Mouse (Mus musculus): Measurements from ENCODE around the gene Selenom. TPM values are rescaled to one million over a fixed set of nuclear protein-coding genes. Genes with fewer than 3 reads are reported as not detected.

Gene Selenom
- total RNA-seq, 4 experiments from 2014 or later, result 33.5 to 51.0 (median 41.9) TPM

- no peak for DNase-seq (ENCODE audit: low spot score)
These were observed 33.5 kb downstream of the Selenom start for GRCm38 (mm10) chr11:3547969-3548368.

DNA sequence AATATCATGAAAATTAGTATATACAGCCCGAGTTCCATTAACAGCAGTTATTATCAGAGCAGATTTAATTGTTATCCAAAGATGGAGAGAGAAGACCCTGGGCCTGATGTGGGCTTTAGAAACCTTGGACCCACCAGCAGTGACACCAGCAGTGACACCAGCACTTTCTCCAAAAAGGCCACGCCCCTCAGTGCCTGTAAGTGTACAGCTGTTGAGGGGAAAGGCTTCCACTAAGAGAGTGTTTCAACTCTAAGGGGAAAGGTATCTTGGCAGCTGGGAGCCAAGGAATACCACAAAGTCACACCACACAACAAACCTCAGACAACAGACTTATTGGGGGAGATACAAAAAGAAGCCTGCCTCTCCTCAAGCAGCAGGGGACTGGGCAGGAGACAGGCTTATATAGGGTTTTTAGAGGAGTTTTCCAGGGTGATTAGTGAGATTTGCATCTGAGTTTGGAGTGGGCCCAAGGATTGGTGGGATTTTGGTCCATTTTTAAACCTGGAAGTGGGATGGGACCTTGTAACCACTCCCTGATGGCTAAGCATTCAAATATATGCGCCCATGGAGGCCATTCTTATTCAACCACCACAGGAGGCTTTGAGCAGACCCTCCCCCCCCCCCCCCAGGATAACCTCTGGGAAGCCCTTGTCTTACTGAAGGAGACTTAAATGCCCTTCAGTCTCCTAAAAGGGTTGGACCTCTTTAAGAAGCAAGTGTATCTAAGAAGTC, 34.2 kb downstream of the Selenom start:
- DNase-seq (ENCODE audit: low spot score), result no peak

DNA sequence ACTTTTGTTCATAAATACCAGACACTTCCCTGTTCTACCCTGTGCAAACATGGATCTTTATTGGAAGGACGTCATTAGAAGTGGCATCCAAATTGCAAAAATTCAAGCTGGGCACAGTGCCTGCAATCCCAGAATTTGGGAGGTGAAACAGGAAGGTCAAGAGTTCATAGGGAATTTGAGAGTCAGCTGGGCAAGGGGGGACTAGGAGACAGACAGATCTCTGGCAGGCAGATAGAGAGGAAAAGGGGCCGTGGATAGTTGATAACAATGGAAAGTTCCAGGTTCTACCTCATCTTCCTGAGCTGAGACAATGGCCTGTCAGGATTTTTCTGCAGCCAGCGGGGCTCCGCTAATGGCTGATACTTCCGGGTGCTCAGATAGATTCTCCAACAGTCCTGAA, 35.3 kb downstream of the Selenom start:
- no peak for DNase-seq (ENCODE audit: low spot score)

GRCm38 (mm10) chr11:3554976-3555375, 40.5 kb downstream of the Selenom start:
- DNase-seq (ENCODE audit: low spot score), result no peak

- DNase-seq (ENCODE audit: low spot score), result no peak
These were observed 43.4 kb downstream of the Selenom start for GRCm38 (mm10) chr11:3557852-3558251.

- DNase-seq (ENCODE audit: low spot score), result peak; percentile 63
These were observed 45.7 kb downstream of the Selenom start for GRCm38 (mm10) chr11:3560202-3560601.

- DNase-seq (ENCODE audit: low spot score), result no peak
These were observed 49.4 kb downstream of the Selenom start for GRCm38 (mm10) chr11:3563853-3564252.

- no peak for DNase-seq (ENCODE audit: low spot score)
These were observed 50.0 kb downstream of the Selenom start for GRCm38 (mm10) chr11:3564451-3564850.

DNA sequence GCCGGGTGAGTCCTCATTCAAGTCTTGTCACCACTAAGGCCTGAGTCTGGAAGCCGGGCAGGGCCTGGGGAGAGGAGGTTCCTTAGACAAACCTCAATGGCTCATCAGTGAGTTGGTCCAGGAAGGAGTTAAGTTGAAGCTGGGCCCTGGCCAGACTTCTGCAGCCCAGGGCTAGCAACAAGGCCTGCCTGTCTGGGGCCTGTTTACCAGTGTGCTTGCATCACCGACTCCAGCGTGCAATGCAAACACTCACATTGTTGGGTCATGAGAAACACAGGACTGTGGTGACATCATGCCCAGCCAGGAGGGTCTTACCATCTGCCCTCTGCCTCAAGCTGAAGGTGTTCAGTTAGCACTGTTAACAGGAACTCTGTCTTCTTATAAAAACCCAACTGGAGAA, 51.5 kb downstream of the Selenom start:
- no peak for DNase-seq (ENCODE audit: low spot score)

Other genes starting within 250 kb of the Selenom start
- gene Drg1, start 248.3 kb upstream of the Selenom start, total RNA-seq (2022), result 10 to 100 TPM; 53.6 to 60.6 (median 58.8) TPM
- gene Patz1, start 225.8 kb upstream of the Selenom start, total RNA-seq (2022), result 10 to 100 TPM; 21.3 to 33.6 (median 25.4) TPM
- 10 to 100 TPM; 37.3 to 67.8 (median 56.9) TPM for gene Pik3ip1, start 184.3 kb upstream of the Selenom start, total RNA-seq (2022)
- 10 to 100 TPM; 16.7 to 25.5 (median 19.4) TPM for gene Limk2, start 105.5 kb upstream of the Selenom start, total RNA-seq (2022)
- 10 to 100 TPM; 18.9 to 23.0 (median 20.4) TPM for gene Rnf185, start 62.3 kb upstream of the Selenom start, total RNA-seq (2022)
- gene Pla2g3, start 26.4 kb upstream of the Selenom start, total RNA-seq (2022), result under 1 TPM in 2 of 4 experiments, not detected in 2; 0.14 to 0.16 TPM
- gene Inpp5j, start 9.9 kb upstream of the Selenom start, total RNA-seq (2022), result 10 to 100 TPM; 19.9 to 24.1 (median 22.7) TPM
- 100 to 1,000 TPM; 128 to 185 (median 149) TPM for gene Smtn, start 25.9 kb downstream of the Selenom start, total RNA-seq (2022)
- 10 to 100 TPM; 18.5 to 20.2 (median 18.7) TPM for gene Morc2a, start 134.5 kb downstream of the Selenom start, total RNA-seq (2022)